Mouse (Mus musculus) adrenal gland, adult (tissue): ENCODE measurements around the gene Cyp1a2.
A peak's percentile ranks its signal among the peaks of the same experiment; 100 is the strongest.

ENCODE experiments used
- DNase-seq, 2 experiments: peaks; one replicate each; pipeline ENCODE4 v3.0.0; 2022 to 2023; ENCODE audit warnings: low spot score in 1 of 2; ENCODE audit not compliant: inconsistent age in 2 of 2

Cyp1a2 gene

GRCm38 (mm10) chr9:57647286-57648108 is 36.0 kb downstream of the Cyp1a2 start:
- no peak for DNase-seq

- peak in 1 of 2 experiments; percentile 42 for DNase-seq
Measured at GRCm38 (mm10) chr9:57646551-57647103, 36.9 kb downstream of the Cyp1a2 start.

GRCm38 (mm10) chr9:57644944-57645893 is 38.3 kb downstream of the Cyp1a2 start:
- DNase-seq = peak; percentile 96 to 98

DNA sequence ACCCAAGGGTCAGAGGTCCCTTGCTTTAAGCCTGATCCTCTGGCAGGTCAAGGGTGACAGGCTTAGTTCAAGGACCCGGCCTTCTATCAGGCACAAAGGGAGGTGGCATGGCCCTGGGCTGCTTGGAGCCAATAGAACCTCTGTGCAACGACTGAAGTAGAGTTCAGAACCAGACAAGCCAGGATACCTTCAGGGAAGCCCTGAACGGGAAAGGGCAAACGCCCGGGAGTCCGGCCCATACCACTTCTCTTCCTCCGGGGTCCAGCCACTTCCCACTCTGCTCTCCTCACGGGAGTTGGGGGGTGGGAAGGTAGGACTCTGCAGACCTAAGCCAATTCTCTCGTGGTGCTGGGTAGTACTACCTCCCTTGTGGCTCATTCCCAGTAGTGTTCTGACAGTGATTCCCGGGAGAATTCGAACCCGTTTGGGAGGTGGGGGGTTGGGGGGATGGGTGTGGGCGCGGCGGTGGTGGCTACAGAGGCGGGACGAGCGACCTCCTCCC is 39.0 kb downstream of the Cyp1a2 start:
- peak in 1 of 2 experiments; percentile 80 for DNase-seq

GRCm38 (mm10) chr9:57643856-57644180 is 39.7 kb downstream of the Cyp1a2 start:
- DNase-seq = peak in 1 of 2 experiments; percentile 53

DNA sequence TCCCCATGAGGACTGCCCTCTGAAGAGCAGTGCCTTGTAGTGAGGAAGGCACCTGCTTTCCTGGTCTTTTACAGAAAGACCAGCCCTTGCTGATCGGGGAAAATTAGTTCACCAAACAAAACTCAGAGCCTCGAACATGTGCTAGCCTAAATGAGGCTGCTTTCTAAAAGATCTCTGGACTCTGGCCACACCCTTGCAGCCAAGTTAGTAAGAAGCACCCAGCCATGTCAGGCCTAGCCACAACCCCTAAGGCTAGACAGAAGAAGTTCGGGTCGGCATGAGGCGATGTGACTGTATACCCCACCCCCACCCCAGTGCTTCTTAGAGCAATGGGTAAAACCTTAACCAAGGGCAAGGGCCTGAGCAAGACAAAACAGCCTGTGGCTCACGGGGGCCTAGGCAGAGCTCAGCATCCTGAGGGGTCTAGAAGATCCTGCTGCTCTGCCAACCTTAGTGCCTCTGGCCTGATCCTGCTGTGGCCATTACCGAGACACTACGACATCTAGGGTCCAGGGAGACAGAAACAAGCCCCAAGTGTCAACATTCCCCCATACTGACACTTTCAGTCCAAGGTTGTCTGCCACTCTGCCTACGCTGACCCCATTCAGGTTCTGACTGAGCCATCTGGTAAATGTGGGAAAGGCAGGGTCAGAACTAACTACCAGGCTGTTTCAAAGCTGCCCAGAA is 40.2 kb downstream of the Cyp1a2 start:
- DNase-seq = peak in 1 of 2 experiments; percentile 25

DNA sequence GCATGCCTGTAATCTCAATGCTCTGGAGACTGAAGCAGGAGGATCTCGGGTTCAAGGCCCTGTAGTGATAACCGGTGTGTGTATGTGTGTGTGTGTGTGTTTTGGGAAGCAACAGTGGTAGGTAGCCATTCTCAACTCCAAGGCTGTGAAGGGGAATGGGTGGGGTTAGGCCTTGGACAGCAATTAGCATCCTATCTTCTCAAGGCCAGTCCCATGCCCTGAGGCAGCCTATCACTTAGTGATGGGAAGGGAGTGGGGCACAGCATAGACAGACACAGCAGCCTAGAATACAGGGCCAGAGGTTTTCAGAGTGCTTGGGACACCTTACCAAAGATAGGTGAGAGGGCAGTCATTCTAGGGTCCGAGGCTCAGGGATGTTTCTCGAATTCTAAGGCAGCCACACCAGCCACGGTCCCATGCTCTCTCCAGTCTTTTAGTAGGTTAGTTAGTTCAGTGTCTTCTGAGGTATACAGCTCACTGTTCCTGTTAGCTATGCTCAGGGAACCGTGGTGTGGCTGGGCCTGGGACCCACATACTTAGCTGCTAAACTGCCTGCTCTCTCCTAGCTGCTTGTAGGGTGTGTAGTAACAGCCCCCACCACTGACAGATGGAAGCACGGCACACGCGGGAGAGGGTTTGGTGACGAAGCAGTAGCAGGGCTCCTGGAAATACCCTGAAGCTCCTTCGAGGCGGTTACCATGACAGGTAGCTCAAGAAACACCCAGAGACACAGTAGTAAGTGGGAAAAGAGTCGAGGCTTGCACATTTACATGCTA is 41.5 kb downstream of the Cyp1a2 start:
- peak in 1 of 2 experiments; percentile 39 for DNase-seq

GRCm38 (mm10) chr9:57641022-57641421 is 42.5 kb downstream of the Cyp1a2 start:
- DNase-seq = peak; percentile 53 to 71

DNA sequence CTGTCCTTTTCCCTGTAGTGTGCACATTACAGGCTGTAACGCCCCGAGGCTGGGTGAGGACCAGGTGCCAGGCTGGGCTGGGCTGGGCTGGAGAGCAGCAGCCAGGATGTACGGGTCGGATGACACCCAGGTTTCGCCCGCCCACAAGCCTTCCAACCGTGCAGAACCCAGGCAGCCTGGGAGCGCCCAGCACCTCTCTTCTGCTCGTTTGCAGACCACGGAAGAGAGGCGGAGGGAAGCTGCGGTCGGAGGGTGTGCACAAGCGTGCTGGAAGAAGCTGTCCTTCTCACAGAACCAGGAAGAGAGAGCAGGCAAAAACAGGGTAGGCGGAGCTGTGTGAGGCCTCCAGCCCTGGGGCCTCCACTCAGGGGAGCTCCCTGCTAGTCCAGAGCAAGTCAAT is 43.1 kb downstream of the Cyp1a2 start:
- peak; percentile 70 to 75 for DNase-seq

DNA sequence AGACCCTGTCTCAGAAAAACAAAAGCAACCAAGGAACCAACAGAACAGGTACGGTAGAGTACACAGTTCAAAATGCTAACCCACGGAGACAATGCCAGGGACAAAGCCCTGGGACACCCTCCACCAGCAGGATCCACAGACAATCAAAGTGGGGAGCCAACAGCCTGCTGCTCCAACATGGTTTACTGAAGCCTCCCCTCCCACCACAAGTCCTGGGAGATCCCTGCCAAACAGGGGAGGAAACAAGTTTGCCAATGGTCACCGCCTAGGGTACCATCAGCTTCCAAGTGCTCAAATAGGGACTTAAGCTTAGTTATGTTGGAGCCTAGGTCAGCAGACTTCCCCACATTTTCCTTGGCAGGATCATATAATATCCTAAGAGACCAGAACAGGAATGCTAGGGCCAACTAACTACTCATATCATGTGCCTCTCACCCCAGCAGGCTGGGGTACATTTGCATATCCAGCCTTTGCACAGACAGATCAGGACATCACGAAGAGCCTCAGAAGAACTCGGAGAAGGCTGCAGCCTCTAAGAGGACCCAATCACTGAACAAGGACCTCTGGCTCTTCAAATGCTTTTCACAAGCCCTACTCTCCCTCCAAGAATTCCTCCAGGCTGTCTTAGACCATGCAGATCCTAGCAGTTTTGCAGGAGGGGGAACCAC is 43.7 kb downstream of the Cyp1a2 start:
- peak in 1 of 2 experiments; percentile 29 for DNase-seq

DNA sequence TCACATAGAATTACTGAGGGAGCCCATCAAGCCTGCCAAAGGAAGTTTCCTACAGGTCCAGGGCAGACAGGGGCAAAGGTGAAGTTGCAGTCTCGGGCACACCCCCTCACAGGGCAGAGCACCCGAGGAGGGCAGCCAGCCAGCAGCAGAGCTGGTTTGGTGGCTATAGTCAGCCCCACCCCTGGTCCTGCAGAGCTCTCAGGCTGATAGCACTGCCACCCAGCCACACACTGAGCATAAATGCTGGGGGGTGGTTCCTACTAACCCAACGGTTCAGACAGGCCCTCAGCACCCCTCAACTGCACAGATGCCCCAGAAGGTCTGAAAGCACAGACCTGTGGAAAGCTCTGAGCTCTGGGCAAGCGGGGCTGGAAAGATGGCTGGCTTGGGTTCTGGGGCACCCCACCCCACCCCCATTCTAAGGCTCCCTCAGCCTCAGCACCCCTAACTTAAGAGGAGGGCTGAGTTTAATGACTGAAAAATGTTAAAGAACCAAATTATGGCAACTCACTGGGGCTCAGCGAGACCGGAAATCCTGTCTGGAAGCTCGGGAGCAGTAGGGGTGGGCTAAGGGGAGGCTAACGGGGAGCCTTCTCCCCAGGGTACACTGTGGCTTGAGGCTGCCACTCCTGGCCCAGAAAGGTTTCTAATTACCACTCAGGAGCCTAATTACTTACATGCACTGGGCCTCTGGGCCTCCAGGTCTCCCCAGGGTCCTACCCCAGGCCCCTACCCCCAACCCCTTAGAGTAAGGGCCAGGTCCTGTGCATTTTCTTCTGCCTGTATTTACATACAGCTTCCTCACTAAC is 44.6 kb downstream of the Cyp1a2 start:
- DNase-seq = peak in 1 of 2 experiments; percentile 65

DNA sequence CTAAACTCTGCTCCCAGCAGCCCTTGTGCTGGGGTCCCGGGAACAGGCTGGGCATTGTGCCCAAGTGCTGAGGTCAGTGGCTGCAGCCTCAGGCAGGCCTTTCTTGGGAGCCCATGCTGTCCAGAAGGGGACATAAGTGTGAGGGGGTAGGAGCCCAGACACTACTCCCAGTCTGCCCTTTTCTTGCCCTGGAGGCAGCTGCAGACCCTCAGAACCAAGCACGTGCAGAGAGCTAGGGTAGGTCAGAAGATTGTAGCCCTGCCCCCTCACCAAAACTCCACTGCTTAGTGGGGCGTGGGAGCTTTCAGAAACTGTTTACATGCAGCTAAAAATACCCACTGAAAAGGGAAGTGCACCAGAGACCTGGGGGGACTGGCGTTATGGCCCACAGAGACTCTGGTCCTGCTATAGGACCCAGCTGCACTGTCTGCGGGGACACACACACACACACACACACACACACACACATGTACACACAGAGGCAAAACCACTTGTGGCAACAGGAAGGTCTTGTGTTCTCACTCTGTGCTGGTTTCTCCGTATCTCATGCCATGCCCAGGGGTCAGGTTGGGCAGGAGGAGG is 45.7 kb downstream of the Cyp1a2 start:
- DNase-seq = peak; percentile 65 to 75

GRCm38 (mm10) chr9:57637272-57637671 is 46.2 kb downstream of the Cyp1a2 start:
- DNase-seq = peak in 1 of 2 experiments; percentile 25

GRCm38 (mm10) chr9:57633481-57634024 is 50.0 kb downstream of the Cyp1a2 start:
- DNase-seq = peak in 1 of 2 experiments; percentile 69

GRCm38 (mm10) chr9:57629118-57629874 is 54.2 kb downstream of the Cyp1a2 start:
- peak; percentile 78 to 94 for DNase-seq

- no peak for DNase-seq
Measured at GRCm38 (mm10) chr9:57628717-57629116, 54.8 kb downstream of the Cyp1a2 start.

DNA sequence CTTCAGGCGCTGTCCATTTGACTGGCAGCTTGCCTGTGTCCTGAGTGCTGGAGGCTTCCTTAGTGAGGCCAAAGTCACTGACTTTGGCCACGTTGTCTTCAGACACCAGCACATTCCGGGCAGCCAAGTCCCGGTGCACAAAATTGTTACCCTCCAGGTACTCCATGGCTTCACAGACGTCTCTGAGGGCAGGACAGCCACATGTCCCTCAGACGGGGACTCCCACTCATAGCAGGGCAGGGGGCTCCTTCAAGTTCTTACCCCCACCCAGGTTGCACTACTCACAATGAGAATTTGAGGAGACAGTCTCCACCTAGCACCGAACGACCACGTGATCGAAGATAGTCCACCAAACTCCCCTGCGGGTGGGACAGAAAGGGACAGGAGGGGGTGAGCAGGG is 55.6 kb downstream of the Cyp1a2 start:
- DNase-seq = no peak
